Mouse (Mus musculus) yolk sac, embryonic 10.5 days (tissue): ENCODE results near the gene Ifit1.
A peak's percentile ranks its signal among the peaks of the same experiment; 100 is the strongest.
"Not testable (repeated sequence)": the region's sequence is repeated elsewhere in the genome, so short reads cannot be mapped to it uniquely, and the experiment has no call there.

Source experiments
- DNase-seq: peaks from one replicate; pipeline ENCODE4 v3.0.0-alpha.2; 2017; ENCODE audit warnings: low spot score

The Ifit1 gene

DNA sequence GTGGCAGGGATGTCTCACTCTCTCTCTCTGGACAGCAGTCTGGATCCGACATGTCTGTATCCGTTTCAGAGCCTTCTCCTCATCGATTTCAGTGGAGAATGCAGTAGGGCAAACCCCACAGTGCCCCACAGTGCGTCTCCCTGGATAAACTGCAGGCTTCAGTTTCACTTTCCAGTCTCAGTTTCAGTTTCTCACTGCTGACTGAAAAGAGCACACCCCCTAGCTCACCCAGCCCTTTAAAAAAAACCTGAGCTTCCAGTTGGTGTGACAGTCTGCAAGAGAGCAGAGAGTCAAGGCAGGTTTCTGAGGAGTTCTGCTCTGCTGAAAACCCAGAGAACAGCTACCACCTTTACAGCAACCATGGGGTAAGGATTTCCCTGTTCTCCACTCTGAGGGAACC is at the start of gene Ifit1, which contains the start of gene Ifit1bl2:
TSS of gene Ifit1 (plus strand) at position 249 of the 400 bp plus-strand sequence.
TSS of gene Ifit1bl2 (minus strand) at position 121 of the 400 bp plus-strand sequence.
- DNase-seq: no peak

DNA sequence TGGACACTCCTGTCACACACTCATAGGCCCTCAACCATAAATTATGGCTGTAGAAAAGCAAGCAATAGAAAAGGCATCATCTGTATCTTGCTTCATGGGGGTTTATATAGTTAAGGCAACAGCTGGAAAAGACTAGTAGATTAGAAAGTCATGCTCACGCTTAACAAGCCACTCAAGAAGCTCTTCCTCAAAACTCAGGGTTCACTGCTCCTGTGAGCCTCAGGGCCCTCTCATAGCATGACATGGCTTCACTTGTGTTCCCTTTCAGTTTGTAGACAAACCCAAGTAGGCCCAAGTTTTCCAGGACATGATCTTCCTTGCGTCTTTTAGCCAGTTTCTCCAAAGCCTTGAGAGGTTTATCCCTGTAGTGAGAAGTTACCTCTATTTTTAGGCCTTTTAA is 47.2 kb upstream of the Ifit1 start:
- DNase-seq: no peak

DNA sequence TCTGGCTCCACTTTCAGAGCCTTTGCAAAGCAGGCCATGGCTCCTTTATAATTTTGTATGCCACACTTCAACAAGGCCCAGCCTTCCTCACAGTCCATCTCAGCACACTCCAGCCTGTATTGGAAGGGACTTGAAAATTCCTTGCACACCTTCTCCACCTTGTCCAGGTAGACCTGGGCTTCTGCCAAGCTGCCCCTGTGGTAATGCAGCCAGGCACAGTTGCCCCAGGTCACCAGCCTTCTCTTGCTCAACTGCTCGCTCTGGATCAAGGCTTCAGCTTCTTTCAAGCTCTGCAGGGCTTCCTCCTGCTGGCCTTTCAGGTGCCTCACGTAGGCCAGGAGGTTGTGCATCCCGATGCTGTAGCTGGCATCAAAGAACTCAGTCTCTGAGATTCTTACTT is 46.1 kb upstream of the Ifit1 start:
- DNase-seq: not testable (repeated sequence)

DNA sequence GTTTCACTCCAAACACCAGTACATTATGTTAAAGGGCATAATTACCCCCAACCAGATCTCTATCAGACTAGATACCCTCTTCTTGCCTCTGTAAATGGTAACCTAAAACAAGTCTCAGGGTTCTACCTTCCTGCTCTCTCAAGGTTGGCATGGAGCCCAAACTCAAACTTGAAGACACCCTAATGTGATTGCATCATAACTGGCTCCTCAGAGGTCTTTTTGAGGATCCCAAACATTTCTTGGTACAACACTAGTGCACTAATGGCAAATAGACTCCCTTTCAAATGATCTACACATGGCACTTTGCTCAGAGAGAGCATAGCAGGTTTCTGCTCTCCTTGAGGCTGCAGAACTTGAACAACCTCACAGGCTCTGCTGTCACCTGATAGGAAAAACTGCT is 43.9 kb upstream of the Ifit1 start:
- DNase-seq: no peak

DNA sequence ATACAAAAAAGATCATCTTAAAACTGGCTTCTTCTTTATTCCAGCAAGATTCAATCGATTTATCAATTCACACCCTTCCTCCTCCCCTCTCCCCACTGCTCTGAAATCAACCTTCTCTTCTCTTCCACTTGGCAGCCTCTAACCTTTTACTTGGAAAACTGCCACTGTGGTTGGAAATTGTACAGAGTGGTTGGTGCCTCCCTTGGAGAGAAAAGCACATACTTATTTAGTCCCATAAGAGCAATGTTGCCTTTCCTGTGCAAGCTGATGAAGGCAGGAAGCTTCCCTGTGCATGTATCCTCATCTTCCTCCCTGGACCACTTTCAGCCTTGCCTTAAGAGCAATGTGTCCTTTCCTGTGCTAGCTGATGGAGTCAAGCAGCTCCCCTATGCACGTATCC is 42.3 kb upstream of the Ifit1 start:
- no peak for DNase-seq

DNA sequence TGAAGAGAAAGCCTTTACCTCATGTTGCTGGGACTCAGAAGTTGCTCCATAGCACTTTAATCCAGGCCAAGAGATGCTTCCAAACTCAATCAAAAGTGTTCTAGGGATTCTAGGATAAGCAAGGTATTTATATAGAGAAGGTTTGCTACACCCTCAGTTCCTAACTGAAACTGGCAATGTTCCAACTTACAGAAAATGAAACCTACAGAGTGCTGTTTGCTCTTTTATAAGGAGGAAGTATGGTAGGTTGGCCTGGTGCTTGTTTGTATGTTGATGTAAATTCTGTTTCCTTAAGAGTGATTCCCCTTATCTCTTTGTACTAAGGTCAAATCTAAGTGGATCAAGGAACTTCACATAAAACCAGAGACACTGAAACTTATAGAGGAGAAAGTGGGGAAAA is 41.4 kb upstream of the Ifit1 start:
- DNase-seq: not testable (repeated sequence)

DNA sequence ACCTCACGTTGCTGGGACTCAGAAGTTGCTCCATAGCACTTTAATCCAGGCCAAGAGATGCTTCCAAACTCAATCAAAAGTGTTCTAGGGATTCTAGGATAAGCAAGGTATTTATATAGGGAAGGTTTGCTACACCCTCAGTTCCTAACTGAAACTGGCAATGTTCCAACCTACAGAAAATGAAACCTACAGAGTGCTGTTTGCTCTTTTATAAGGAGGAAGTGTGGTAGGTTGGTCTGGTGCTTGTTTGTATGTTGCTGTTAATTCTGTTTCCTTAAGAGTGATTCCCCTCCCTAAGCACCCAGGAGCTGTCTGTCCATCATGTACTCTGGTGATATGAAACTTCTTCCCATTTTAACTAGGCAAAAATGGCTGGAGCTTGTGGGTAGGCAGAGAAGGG is 38.8 kb upstream of the Ifit1 start, which contains the start of gene Ifit1bl1:
TSS of gene Ifit1bl1 (minus strand) at position 69 of the 400 bp plus-strand sequence.
- not testable (repeated sequence) for DNase-seq

DNA sequence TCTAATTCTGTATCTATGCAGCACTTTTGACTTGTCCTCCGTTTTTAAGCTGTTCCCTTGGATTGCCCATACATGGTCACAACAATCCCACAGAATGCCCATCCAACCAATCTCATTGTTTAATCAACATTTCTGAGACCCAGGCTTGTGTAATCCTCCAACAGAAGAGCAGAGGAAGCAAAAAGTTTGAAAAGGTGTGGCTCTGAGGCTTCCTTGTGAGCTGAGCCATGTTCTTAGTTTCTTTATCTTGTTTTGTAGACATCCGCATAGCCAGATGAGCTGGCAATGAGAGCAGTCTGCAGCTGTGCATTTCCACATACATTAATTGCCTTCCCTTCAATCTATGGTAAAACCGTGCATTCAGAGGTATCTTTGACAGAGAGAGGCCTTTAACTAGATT is 35.2 kb upstream of the Ifit1 start:
- DNase-seq: no peak

DNA sequence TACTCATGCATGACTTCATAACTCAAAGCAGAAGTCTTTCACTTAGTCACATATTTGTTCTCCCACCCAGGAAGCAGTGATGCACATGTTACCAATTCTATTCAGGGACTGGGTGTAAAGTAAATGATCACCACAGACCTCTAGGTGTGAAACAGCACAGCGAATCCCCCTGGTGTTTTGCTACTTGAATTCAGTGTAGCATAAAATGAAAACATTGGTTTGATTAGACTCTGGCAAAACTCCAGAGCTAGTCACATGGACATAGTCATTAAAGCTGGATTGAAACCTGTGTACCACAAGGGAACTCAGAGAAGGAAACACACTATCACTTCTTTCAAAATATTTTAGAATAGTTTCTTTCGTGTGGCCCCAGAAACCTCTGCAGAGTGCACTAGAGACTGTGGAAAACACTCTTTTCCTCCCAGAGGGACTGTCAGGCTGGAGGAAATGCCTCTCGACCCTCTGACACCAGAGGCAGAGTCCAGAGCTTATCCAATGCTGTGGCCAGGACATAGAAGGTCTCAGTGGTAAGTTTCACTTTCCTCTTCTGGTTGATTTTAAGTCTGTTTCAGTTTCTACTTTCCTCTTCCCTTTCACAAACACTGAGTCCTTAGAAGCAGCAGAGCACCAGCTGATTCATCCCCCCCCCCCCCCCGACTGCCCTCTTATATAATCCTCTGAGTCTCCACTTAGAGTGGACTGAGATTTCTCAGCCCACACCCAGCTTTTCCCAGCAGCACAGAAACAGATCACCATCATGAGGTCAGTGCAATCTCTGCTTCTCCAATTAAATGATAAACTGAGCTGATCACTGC is 33.2 kb upstream of the Ifit1 start, which contains the start of gene Ifit3b:
TSS of gene Ifit3b (plus strand) at position 734 of the 815 bp plus-strand sequence.
- DNase-seq: peak; percentile 50

DNA sequence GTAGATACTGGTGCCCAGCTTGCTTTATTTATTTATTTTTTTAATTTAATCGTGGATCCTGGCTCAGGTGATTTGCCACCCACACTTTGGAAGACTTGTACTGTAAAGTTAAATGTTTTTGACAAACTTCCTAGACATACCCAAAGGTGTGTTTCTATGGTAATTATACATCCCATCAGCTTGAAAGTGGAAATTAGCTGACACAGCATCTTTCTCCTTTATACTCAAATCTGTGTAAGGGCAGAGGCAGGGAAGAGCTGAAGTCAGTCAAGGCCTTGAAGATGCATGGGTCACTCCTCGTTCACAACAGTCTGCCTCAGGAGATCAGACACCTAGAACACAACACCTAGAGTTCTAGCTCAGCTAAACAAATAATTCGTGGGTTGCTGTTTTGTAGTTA is 30.6 kb upstream of the Ifit1 start:
- not testable (repeated sequence) for DNase-seq

DNA sequence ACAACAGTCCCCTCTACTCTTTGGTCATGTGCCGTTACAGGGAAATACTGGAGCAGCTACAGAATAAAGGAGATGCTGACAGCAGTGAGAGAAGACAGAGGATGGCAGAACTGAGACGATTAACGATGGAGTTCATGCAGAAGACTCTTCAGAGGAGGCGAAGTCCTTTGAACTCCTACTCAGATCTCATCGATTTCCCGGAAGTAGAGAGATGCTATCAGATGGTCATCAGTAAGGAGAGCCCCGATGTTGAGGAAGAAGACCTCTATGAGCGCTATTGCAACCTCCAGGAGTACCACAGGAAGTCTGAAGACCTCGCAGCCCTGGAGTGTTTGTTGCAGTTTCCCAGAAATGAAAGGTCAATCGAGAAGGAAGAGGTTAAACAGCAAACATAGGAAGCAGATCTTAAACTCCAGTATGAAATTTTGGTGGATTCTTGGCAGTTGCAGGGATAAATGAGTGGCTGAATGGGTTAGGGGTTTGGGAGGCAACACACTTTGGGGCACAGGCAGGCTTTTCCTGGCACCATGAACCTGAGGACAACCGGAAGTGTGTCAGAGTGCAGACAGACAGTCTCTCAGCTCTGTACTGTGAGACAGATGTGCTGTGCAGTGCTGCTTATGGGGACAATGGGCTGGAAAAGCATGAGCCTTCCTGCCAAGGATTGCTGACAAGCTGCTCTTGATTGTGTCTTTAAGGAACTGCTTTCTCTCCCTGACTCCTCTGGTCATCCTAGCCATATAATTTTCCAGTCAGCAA is 28.2 kb upstream of the Ifit1 start:
- DNase-seq: not testable (repeated sequence)

DNA sequence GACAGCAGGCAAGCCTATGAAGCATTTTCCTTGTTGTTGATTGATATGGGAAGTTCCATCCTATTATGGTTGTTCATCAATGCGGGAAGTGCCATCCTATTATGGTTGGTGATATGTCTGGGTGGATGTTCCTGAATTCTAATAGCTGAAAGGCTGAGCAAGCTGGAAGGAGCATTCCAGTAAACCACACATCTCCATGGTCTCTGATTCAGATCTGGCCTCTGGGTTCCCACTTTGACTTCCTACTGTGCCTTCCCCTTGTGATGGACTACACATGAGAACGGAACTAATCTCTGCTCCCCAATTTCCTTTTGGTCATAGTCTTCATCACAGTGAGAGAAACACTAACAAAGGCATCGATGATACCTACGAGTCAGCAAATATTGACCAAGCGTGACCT is 19.8 kb upstream of the Ifit1 start:
- no peak for DNase-seq

DNA sequence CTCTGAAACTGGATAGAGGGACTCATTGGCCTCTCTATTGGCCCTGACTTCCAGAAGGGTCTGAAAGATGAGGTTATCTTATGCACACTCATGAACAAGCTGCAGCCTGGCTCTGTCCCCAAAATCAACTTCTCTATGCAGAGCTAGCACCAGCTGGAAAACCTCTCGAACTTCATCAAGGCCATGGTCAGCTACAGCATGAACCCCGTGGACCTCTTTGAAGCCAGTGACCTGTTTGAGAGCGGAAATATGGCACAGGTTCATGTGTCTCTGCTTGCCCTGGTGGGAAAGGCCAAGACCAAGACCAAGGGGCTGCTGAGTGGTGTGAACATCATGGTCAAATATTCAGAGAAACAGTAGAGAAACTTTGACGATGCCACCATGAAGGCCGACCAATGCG is 16.9 kb upstream of the Ifit1 start:
- no peak for DNase-seq

DNA sequence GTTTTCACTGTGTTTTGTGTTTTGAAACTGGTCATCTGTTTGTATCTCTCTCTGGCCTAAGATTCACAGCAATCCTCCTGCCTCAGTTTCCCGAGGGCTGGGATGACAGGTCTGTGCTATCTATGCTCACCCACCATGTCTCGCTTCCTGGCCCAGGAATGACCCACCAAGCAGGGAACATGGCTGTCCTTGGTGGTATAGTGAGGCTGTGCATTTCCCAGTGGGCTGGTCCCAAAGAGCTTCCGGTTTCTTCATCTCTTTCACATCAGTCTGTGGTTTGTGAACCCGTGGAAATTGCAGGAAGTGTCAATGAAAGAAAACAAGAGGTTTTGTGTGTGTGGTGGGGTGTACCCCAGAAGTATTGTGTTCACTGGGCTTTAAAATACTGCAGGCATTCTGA is 16.0 kb upstream of the Ifit1 start:
- no peak for DNase-seq

DNA sequence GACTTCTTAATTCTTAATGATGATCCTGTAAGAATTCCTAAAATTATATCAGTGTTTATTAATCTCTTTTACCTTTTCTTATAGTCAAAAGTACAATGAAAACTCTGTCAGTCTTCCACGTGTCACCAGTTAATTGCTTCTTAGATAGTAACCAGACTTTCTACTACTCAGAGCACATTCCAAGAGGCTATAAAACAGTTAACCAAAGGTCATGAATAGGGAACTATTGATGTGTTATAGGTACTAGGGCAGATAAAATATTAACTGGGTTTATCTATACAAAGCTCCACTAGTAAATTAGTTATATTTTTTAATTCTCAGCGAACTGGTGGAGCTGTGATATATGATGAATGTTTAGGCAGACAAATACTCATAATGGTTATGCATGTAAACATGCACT is 13.2 kb upstream of the Ifit1 start:
- no peak for DNase-seq

DNA sequence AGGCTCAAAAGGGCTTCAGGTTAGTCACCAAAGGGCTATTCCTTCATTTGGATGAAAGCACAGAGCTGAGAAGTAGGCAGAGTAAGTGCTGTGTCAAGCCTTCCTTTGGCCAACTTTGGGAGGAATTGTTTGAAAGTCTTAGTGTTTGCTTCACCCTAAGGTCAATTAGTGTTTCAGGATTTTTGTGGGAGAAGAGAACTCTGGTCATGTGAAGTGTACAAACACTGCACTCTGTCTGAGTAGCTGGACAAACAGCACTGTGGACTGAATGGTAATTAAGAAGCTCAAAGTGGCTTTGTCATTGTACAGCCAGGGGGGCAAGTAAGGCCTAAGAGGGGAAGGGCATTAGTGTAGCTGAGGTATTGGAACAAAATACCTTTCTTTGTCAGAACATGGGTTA is 9.2 kb upstream of the Ifit1 start:
- no peak for DNase-seq

DNA sequence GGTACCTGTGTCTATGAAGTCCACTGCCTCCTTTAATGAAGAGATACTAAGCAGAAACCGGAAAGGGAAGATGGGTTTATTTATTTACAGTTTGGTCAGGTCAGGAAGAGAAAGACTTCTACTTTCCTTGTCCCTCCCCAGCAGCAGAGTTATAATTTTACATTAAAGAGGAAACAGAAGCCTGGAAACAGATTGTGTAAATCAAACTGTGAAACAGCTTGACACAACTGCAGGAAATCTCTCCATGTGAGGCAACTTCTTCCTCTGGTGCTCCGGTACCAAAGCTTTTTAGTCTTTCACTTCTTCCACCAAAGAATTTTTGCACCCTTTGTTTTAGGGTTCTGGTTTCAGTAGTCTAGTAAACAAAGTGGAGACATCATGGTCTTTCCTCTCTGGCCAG is 7.2 kb upstream of the Ifit1 start:
- DNase-seq: no peak

DNA sequence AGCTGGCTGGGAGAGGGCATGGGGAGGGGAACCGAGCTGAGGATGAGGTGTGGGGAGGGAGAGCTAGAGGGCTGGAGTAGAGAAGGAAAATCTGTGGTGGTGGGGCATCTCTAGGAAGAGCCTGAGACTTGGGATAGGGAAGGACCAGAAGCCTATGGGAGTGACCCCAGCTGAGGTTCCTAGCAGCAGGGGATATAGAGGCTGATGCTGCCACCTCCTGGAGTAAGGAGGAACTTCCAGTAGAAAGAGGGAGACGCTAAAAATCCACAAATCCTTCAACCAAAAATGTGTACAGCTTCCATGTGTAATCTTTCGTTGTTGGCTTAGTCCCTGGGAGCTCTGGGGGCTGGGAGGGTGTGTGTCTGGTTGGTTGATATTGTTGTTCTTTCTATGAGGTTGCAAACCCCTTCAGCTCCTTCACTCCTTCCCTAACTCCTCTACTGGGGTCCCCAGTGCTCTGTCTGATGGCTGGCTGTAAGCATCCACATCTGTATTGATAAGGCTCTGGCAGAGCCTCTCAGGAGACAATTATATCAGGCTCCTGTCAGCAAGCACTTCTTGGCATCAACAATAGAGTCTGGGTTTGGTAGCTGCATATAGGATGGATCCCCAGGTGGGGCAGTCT is 3.6 kb upstream of the Ifit1 start:
- DNase-seq: peak; percentile 21

DNA sequence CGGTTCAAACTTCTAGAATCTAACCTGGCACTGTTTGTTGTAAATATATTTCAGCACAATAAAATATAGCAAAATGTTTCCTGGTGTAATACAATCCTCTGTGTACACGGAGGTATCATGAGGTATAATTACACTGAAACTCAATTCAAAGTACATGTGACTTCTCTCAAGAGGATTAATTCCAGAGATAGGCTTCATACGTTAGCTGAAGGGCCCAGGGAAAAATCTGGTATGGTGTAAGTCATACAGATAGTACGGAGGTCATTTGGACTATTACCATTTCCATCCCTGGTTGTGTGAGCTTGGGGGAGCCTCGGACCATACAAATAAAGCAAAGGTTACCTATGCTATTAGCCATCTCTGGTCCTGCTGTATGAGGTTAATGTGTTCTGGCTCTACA is 1.9 kb downstream of the Ifit1 start:
- no peak for DNase-seq

DNA sequence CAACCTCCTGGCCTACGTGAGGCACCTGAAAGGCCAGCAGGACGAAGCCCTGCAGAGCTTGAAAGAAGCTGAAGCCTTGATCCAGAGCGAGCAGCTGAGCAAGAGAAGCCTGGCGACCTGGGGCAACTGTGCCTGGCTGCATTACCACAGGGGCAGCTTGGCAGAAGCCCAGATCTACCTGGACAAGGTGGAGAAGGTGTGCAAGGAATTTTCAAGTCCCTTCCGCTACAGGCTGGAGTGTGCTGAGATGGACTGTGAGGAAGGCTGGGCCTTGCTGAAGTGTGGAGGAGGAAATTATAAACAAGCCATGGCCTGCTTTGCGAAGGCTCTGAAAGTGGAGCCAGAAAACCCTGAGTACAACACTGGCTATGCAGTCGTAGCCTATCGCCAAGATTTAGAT is 7.0 kb downstream of the Ifit1 start:
- DNase-seq: not testable (repeated sequence)

DNA sequence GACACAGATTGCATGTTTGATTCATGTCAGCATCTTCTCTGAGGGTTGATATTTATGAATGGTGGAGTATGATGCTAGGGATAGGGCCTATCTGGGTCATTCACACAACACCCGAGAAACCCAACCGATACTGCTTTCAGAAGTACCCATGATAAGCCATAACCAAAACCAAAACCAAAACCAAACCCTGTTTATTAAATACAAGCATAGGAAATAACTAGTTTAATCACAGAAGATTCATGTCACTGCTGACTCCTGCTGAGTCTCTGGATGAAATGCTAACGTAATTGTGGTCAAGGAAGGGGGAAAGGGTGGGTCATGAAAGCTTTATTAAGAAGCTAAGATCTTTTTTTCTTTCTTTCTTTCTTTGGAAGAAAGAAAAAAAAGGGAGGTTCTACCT is 9.6 kb downstream of the Ifit1 start:
- DNase-seq: no peak

DNA sequence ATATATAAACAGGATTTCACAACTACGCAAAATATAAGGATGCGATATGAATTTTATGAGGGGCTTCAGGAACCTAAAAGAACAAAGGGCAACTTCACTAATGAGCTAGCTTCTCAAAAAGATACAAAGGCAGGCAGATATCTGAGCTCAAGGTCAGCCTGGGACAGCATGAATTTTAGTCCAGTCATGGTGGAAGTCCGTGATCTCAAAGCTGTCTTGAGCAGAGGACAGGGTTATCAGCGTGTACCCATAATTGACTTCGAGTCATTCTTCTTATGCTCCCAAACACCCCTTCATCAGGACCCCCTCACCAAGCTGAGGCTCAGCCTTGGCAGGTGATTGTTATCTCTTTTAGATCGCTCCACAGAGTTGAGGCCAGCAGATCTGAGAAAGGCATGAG is 10.3 kb downstream of the Ifit1 start:
- no peak for DNase-seq
